Mouse (Mus musculus) neural tube, embryonic 13.5 days (tissue): Measurements from ENCODE around the gene Clk3. TPM values are rescaled to one million over a fixed set of nuclear protein-coding genes. Genes with fewer than 3 reads are reported as not detected.

Source experiments
- ATAC-seq: fragments of 200-750 bp; cut with Nextera tagmentation; 2 replicates; pipeline ENCODE4 v1.8.0; 2017; ENCODE audit warnings: low read depth, mild to moderate bottlenecking, moderate TSS enrichment, moderate library complexity
- H3K27ac ChIP-seq: fragments of 300-500 bp; sonication (generic); replicated peaks from 2 replicates; pipeline ENCODE4 v1.5.1; 2015; ENCODE audit warnings: moderate library complexity, mild to moderate bottlenecking, inconsistent platforms
- H3K27me3 ChIP-seq: fragments of 300-500 bp; sonication (generic); 2 replicates; pipeline ENCODE4 v1.6.1; 2015; ENCODE audit warnings: mild to moderate bottlenecking, inconsistent platforms
- H3K36me3 ChIP-seq: fragments of 300-500 bp; sonication (generic); 2 replicates; pipeline ENCODE4 v1.6.1; 2015; ENCODE audit warnings: mild to moderate bottlenecking, inconsistent platforms
- H3K4me1 ChIP-seq: fragments of 300-500 bp; sonication (generic); replicated peaks from 2 replicates; pipeline ENCODE4 v1.6.1; 2015; ENCODE audit warnings: inconsistent platforms
- H3K4me2 ChIP-seq: fragments of 300-500 bp; sonication (generic); 2 replicates; pipeline ENCODE4 v1.6.1; 2015; ENCODE audit warnings: inconsistent platforms, mild to moderate bottlenecking, moderate library complexity
- H3K4me3 ChIP-seq: fragments of 300-500 bp; sonication (generic); 2 replicates; pipeline ENCODE4 v1.5.1; 2015; ENCODE audit warnings: mild to moderate bottlenecking, inconsistent platforms
- H3K9ac ChIP-seq: fragments of 300-500 bp; sonication (generic); 2 replicates; pipeline ENCODE4 v1.6.1; 2015; ENCODE audit warnings: moderate library complexity, mild to moderate bottlenecking, inconsistent platforms
- H3K9me3 ChIP-seq: fragments of 300-500 bp; sonication (generic); 2 replicates; pipeline ENCODE4 v1.6.1; 2016; ENCODE audit warnings: inconsistent platforms
- WGBS: fragments of 180-500 bp; shearing (Covaris S2); methylation state at CpG from one replicate; pipeline ENCODE4 v1.1.7; 2015; 5-methylcytosine and 5-hydroxymethylcytosine counted together
- polyA plus RNA-seq: library from polyadenylated mRNA; unstranded; fragments of >200 nt; fragmentation: Nextera tagmentation; extraction: Ambion mirVana; gene quantifications from 2 replicates; pipeline ENCODE4 v1.2.1, GENCODE M21; 2015

Clk3 gene
- polyA plus RNA-seq: 68.6 and 76.6 TPM in 2 replicates

- peaks cover 40% of the 10 kb centered on the region for H3K4me1 ChIP-seq
- peak within 1 kb of the TSS; percentile 100 for H3K27ac ChIP-seq
- H3K9me3 ChIP-seq: no peaks in the 10 kb centered on the region
- peak within 1 kb of the TSS; percentile 98 for H3K4me2 ChIP-seq
- under 1% methylated on average over 93 of the region's 93 CpGs for WGBS
- H3K4me3 ChIP-seq: peak within 1 kb of the TSS; percentile 83
- no peaks in the 10 kb centered on the region for H3K27me3 ChIP-seq
- H3K36me3 ChIP-seq: peaks cover 12% of the 10 kb centered on the region
- peak within 1 kb of the TSS; percentile 99 for H3K9ac ChIP-seq
- peak; percentile 70 for ATAC-seq
Observed at GRCm38 (mm10) chr9:57765364-57766351, at the start of gene Clk3. Clk3 (minus strand) TSS chr9:57765860.

GRCm38 (mm10) chr9:57814866-57815265, 49.2 kb upstream of the Clk3 start:
- H3K4me1 ChIP-seq: peaks cover 91% of the 10 kb centered on the region
- no peak overlapping the region for H3K4me3 ChIP-seq
- H3K27ac ChIP-seq: no peak overlapping the region
- WGBS: 6% methylated on average over 3 of the region's 3 CpGs
- no peaks in the 10 kb centered on the region for H3K27me3 ChIP-seq
- H3K9me3 ChIP-seq: no peaks in the 10 kb centered on the region
- no peak overlapping the region for H3K4me2 ChIP-seq
- H3K36me3 ChIP-seq: no peaks in the 10 kb centered on the region
- no peak for ATAC-seq
- H3K9ac ChIP-seq: no peak overlapping the region

GRCm38 (mm10) chr9:57814014-57814413, 48.4 kb upstream of the Clk3 start:
- Histone ChIP-seq H3K4me2 (no peak overlapping the region), H3K9ac (no peak overlapping the region), H3K27ac (peak overlapping the region; percentile 57), H3K36me3 (no peaks in the 10 kb centered on the region), H3K4me1 (peaks cover 99% of the 10 kb centered on the region), H3K4me3 (no peak overlapping the region), H3K9me3 (no peaks in the 10 kb centered on the region), H3K27me3 (no peaks in the 10 kb centered on the region)
- no peak for ATAC-seq
- 22% methylated on average over 1 of the region's 1 CpGs for WGBS

GRCm38 (mm10) chr9:57811793-57812733, 46.4 kb upstream of the Clk3 start:
- 23% methylated on average over 8 of the region's 8 CpGs for WGBS
- H3K4me2 ChIP-seq: no peak overlapping the region; the same call in 1 of the 2 replicates
- ATAC-seq: no peak; the same call in 1 of the 2 replicates

GRCm38 (mm10) chr9:57810691-57811090, 45.0 kb upstream of the Clk3 start:
- H3K9ac ChIP-seq: no peak overlapping the region
- peak overlapping the region; percentile 10; the same call in 1 of the 2 replicates for H3K27ac ChIP-seq
- peaks cover 100% of the 10 kb centered on the region for H3K4me1 ChIP-seq
- no peaks in the 10 kb centered on the region for H3K27me3 ChIP-seq
- no peak overlapping the region for H3K4me2 ChIP-seq
- 60% methylated on average over 3 of the region's 3 CpGs for WGBS
- no peak for ATAC-seq
- H3K4me3 ChIP-seq: no peak overlapping the region
- H3K9me3 ChIP-seq: no peaks in the 10 kb centered on the region
- no peaks in the 10 kb centered on the region for H3K36me3 ChIP-seq

More at GRCm38 (mm10) chr9:57811793-57812733, 46.4 kb upstream of the Clk3 start:
- Histone ChIP-seq H3K4me3 (no peak overlapping the region), H3K27me3 (no peaks in the 10 kb centered on the region), H3K4me1 (peaks cover 99% of the 10 kb centered on the region), H3K36me3 (no peaks in the 10 kb centered on the region), H3K27ac (peak overlapping the region; percentile 81), H3K9ac (no peak overlapping the region), H3K9me3 (no peaks in the 10 kb centered on the region)

- Histone ChIP-seq H3K36me3 (no peaks in the 10 kb centered on the region), H3K27me3 (no peaks in the 10 kb centered on the region), H3K9ac (no peak overlapping the region), H3K9me3 (no peaks in the 10 kb centered on the region), H3K4me3 (no peak overlapping the region), H3K4me2 (no peak overlapping the region), H3K4me1 (peaks cover 91% of the 10 kb centered on the region), H3K27ac (peak overlapping the region; percentile 67)
- ATAC-seq: 0 out of 2 replicates have a peak, but pooled peaks have one; percentile 9
- 12% methylated on average over 5 of the region's 5 CpGs for WGBS
Observed at GRCm38 (mm10) chr9:57808771-57809310, 43.2 kb upstream of the Clk3 start.

- Histone ChIP-seq H3K4me3 (no peak overlapping the region), H3K36me3 (0 out of 2 replicates have a peak, but pooled peaks cover 3% of the 10 kb centered on the region), H3K27me3 (no peaks in the 10 kb centered on the region), H3K9ac (no peak overlapping the region), H3K27ac (no peak overlapping the region; the same call in 1 of the 2 replicates), H3K4me1 (peaks cover 91% of the 10 kb centered on the region), H3K4me2 (no peak overlapping the region), H3K9me3 (no peaks in the 10 kb centered on the region)
- ATAC-seq: no peak
- 24% methylated on average over 4 of the region's 4 CpGs for WGBS
Observed at GRCm38 (mm10) chr9:57807174-57807651, 41.6 kb upstream of the Clk3 start.

GRCm38 (mm10) chr9:57806066-57806481, 40.4 kb upstream of the Clk3 start:
- H3K4me3 ChIP-seq: no peak overlapping the region

GRCm38 (mm10) chr9:57805087-57805737, 39.6 kb upstream of the Clk3 start:
- no peak overlapping the region for H3K27ac ChIP-seq
- no peak for ATAC-seq
- 0 out of 2 replicates have a peak, but pooled peaks cover 12% of the 10 kb centered on the region for H3K36me3 ChIP-seq
- WGBS: 62% methylated on average over 10 of the region's 10 CpGs
- no peak overlapping the region for H3K9ac ChIP-seq
- peaks cover 72% of the 10 kb centered on the region for H3K4me1 ChIP-seq
- no peak overlapping the region for H3K4me3 ChIP-seq
- H3K27me3 ChIP-seq: no peaks in the 10 kb centered on the region
- no peaks in the 10 kb centered on the region for H3K9me3 ChIP-seq
- no peak overlapping the region for H3K4me2 ChIP-seq

More at GRCm38 (mm10) chr9:57806066-57806481, 40.4 kb upstream of the Clk3 start:
- H3K4me2 ChIP-seq: no peak overlapping the region
- H3K9ac ChIP-seq: no peak overlapping the region
- H3K27ac ChIP-seq: no peak overlapping the region
- 0 out of 2 replicates have a peak, but pooled peaks cover 12% of the 10 kb centered on the region for H3K36me3 ChIP-seq
- 44% methylated on average over 1 of the region's 1 CpGs for WGBS
- ATAC-seq: no peak
- no peaks in the 10 kb centered on the region for H3K27me3 ChIP-seq
- H3K9me3 ChIP-seq: no peaks in the 10 kb centered on the region
- H3K4me1 ChIP-seq: peaks cover 81% of the 10 kb centered on the region

- 6% methylated on average over 4 of the region's 4 CpGs for WGBS
- H3K36me3 ChIP-seq: peaks cover 21% of the 10 kb centered on the region; the same call in 1 of the 2 replicates
- H3K4me2 ChIP-seq: no peak overlapping the region
- H3K27ac ChIP-seq: 0 out of 2 replicates have a peak overlapping the region, but pooled peaks have one; percentile 28
- H3K4me3 ChIP-seq: no peak overlapping the region
- H3K4me1 ChIP-seq: peaks cover 65% of the 10 kb centered on the region
- no peak for ATAC-seq
- no peaks in the 10 kb centered on the region for H3K9me3 ChIP-seq
- H3K9ac ChIP-seq: 0 out of 2 replicates have a peak overlapping the region, but pooled peaks have one; percentile 34
- H3K27me3 ChIP-seq: no peaks in the 10 kb centered on the region
Observed at GRCm38 (mm10) chr9:57803839-57804238, 38.2 kb upstream of the Clk3 start.
